Mouse (Mus musculus) ES-Bruce4 (cell line): Measurements from ENCODE around the gene Defb19.

Experiments used
- CTCF ChIP-seq: IDR thresholded peaks from one replicate; pipeline ENCODE4 v1.8.1; 2011; ENCODE audit warnings: low read depth, low read length
- POLR2A ChIP-seq: IDR thresholded peaks from one replicate; pipeline ENCODE4 v1.8.1; 2011; ENCODE audit warnings: low read length; ENCODE audit not compliant: insufficient read depth

DNA sequence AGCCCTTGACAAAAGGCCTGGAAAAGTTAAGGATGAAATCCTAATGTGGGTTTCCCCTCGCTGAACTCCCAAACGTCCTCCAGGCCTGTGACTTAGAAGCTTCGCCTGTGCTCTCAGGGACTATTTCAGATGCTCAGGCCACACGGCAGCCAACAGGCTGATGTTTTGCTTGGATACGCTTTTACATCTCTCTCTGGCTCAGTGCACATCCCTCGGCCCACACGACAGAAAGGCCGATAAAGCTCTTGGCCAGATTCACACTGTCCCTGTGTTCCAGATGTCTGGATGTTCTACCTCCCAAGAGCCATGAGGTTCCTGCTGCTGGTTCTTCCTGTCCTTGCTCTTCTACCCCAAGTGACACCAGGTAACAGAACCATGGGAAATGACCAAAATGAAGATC, 6.6 kb downstream of the Defb19 start:
- TF ChIP-seq POLR2A, result no peak
- no peak for TF ChIP-seq CTCF
